In the genomic region with DNA sequence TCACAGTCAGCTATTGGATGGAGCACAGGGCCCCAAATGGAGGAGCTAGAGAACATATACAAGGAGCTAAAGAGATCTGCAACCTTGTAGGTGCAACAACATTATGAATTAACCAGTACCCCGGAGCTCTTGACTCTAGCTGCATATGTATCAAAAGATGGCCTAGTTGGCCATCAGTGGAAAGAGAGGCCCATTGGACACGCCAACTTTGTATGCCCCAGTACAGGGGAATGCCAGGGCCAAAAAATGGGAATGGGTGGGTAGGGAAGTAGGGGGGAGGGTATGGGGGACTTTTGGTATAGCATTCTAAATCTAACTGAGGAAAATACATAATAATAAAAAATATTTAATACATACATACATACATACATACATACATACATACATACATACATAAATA, we compare ENCODE assay signal across 41 mouse cellular contexts. TPM values are rescaled to one million over a fixed set of nuclear protein-coding genes. Genes with fewer than 3 reads are reported as not detected.
"Had no signal": no experiment of that assay in that cellular context is flagged by ENCODE, and none has a peak within 500 bp of the region (broad histone marks: within the 10 kb centered on the region; RNA-seq: fewer than 3 reads in every experiment).

No protein-coding gene starts in this region.

RNA-seq across cellular contexts. Expression of gene 1700001F09Rik, which starts 5.3 kb away (rescaled TPM):
- total RNA-seq: heart, postnatal 10 days; heart, postnatal 14 days; heart, postnatal 25 days; heart, postnatal 36 days; heart, postnatal 4 days; hematopoietic stem cell, adult 5-6 weeks; hindbrain, postnatal 0 days; layer of hippocampus, adult 8-10 months; layer of hippocampus, postnatal 10 days; layer of hippocampus, postnatal 36 days had no signal
- polyA plus RNA-seq: heart, embryonic 11.5 days; heart, embryonic 12.5 days; heart, embryonic 13.5 days; heart, embryonic 14.5 days; heart, embryonic 15.5 days; heart, embryonic 16.5 days; heart, postnatal 0 days; hindbrain, embryonic 10.5 days; hindbrain, embryonic 12.5 days; hindbrain, embryonic 13.5 days; hindbrain, embryonic 14.5 days; hindbrain, embryonic 15.5 days; hindbrain, embryonic 16.5 days; hindbrain, postnatal 0 days; inflammation-experienced regulatory T-cells, adult 6 months; intestine, embryonic 14.5 days; intestine, embryonic 15.5 days; intestine, embryonic 16.5 days; intestine, postnatal 0 days; kidney, adult 2 months; kidney, embryonic 14.5 days; kidney, embryonic 15.5 days; kidney, embryonic 16.5 days; kidney, postnatal 0 days; large intestine, adult 2 months had no signal

RNA-seq across cellular contexts. Expression of gene Gm8127, which starts 59.3 kb away (rescaled TPM):
- total RNA-seq: heart, postnatal 10 days; heart, postnatal 14 days; heart, postnatal 25 days; heart, postnatal 36 days; heart, postnatal 4 days; hematopoietic stem cell, adult 5-6 weeks; hindbrain, postnatal 0 days; layer of hippocampus, adult 18-20 months; layer of hippocampus, adult 2 months; layer of hippocampus, adult 8-10 months; layer of hippocampus, postnatal 10 days; layer of hippocampus, postnatal 14 days; layer of hippocampus, postnatal 25 days; layer of hippocampus, postnatal 36 days; left cerebral cortex, adult 18-20 months; left cerebral cortex, adult 2 months had no signal
- polyA plus RNA-seq: heart, embryonic 11.5 days; heart, embryonic 12.5 days; heart, embryonic 13.5 days; heart, embryonic 14.5 days; heart, embryonic 15.5 days; heart, embryonic 16.5 days; heart, postnatal 0 days; hindbrain, embryonic 10.5 days; hindbrain, embryonic 11.5 days; hindbrain, embryonic 12.5 days; hindbrain, embryonic 13.5 days; hindbrain, embryonic 14.5 days; hindbrain, embryonic 15.5 days; hindbrain, embryonic 16.5 days; hindbrain, postnatal 0 days; inflammation-experienced regulatory T-cells, adult 6 months; intestine, embryonic 14.5 days; intestine, embryonic 15.5 days; intestine, embryonic 16.5 days; intestine, postnatal 0 days; kidney, adult 2 months; kidney, embryonic 14.5 days; kidney, embryonic 15.5 days; kidney, embryonic 16.5 days; kidney, postnatal 0 days; large intestine, adult 2 months had no signal
